Comparison of ENCODE assay signal across 28 mouse cellular contexts in genomic region chr1:38389576-38389975, GRCm38 (mm10).
A peak's percentile ranks its signal among the peaks of the same experiment; 100 is the strongest.
DNase-seq lines count a peak whose midpoint lies in the region; ATAC-seq and TF ChIP-seq lines count a peak whose summit lies in the region.
"Had no signal": no experiment of that assay in that cellular context is flagged by ENCODE, and none has a peak within 500 bp of the region (broad histone marks: within the 10 kb centered on the region; RNA-seq: fewer than 3 reads in every experiment).

No protein-coding gene starts in this region.

- no peak for DNase-seq in embryonic facial prominence, embryonic 14.5 days (ENCODE audit: low spot score)
- DNase-seq in embryonic facial prominence, embryonic 10.5 days (ENCODE audit: low spot score): no peak
- DNase-seq in hindbrain, postnatal 0 days (ENCODE audit: low spot score): no peak
- DNase-seq in neural tube, embryonic 10.5 days (ENCODE audit: extremely low spot score, low spot score): no peak
- DNase-seq in urinary bladder, postnatal 10 days (ENCODE audit: low spot score): no peak
- no peak for DNase-seq in spleen, postnatal 4 days (ENCODE audit: low spot score in 2 of 2)
- DNase-seq: adrenal gland, adult 2 months; adrenal gland, postnatal 36 days; cerebellum, adult 2 months; cerebellum, postnatal 14 days; heart, adult 2 months; heart, postnatal 4 days; kidney, adult 18-20 months; kidney, postnatal 25 days; lung, embryonic 14.5 days; lung, postnatal 14 days; spleen, adult 18-20 months; thymus, adult 2 months; thymus, postnatal 4 days had no signal

- H3K4me1 ChIP-seq in embryonic facial prominence, embryonic 14.5 days (ENCODE audit: control insufficient read depth, insufficient read depth, low read length): peaks cover 11% of the 10 kb centered on the region
- H3K4me1 ChIP-seq in embryonic facial prominence, embryonic 10.5 days: peaks cover 56% of the 10 kb centered on the region
- H3K4me1 ChIP-seq in hindbrain, embryonic 13.5 days (replicated peaks): peaks cover 66% of the 10 kb centered on the region
- H3K4me1 ChIP-seq in hindbrain, postnatal 0 days (ENCODE audit: insufficient read depth, low read length): no peaks in the 10 kb centered on the region
- H3K4me1 ChIP-seq in neural tube, embryonic 12.5 days: peaks cover 26% of the 10 kb centered on the region
- H3K4me1 ChIP-seq: liver, embryonic 15.5 days had no signal

- ATAC-seq in embryonic facial prominence, embryonic 14.5 days (ENCODE audit: low read depth): 0 out of 2 replicates have a peak, but pooled peaks have one; percentile 13
- ATAC-seq in hindbrain, embryonic 13.5 days (ENCODE audit: low FRiP score): peak; percentile 29; the same call in 1 of the 2 replicates
- no peak for ATAC-seq in hindbrain, postnatal 0 days
- ATAC-seq in neural tube, embryonic 12.5 days (ENCODE audit: low FRiP score, low read depth): peak; percentile 66; the same call in 1 of the 2 replicates
- ATAC-seq: activated CD4-positive, CD25-positive, alpha-beta regulatory T cell, adult 4 months had no signal

- H3K36me3 ChIP-seq in embryonic facial prominence, embryonic 14.5 days (ENCODE audit: control insufficient read depth, insufficient read depth, low read length): no peaks in the 10 kb centered on the region
- H3K36me3 ChIP-seq in embryonic facial prominence, embryonic 10.5 days (replicated peaks): no peaks in the 10 kb centered on the region
- H3K36me3 ChIP-seq in hindbrain, embryonic 13.5 days: no peaks in the 10 kb centered on the region
- H3K36me3 ChIP-seq in hindbrain, postnatal 0 days (ENCODE audit: insufficient read depth, low read length): no peaks in the 10 kb centered on the region
- no peaks in the 10 kb centered on the region for H3K36me3 ChIP-seq in neural tube, embryonic 12.5 days
- H3K36me3 ChIP-seq: forebrain, embryonic 10.5 days; heart, embryonic 12.5 days; kidney, embryonic 15.5 days; limb, embryonic 12.5 days; liver, embryonic 15.5 days had no signal

- no peak for TF ChIP-seq CTCF in hindbrain, postnatal 0 days (IDR thresholded peaks at IDR 0.05; ENCODE audit: low read depth)

- H3K27me3 ChIP-seq in embryonic facial prominence, embryonic 14.5 days (replicated peaks; ENCODE audit: control insufficient read depth, insufficient read depth, low read length): no peaks in the 10 kb centered on the region
- H3K27me3 ChIP-seq in embryonic facial prominence, embryonic 10.5 days (replicated peaks; ENCODE audit: low read depth, poor library complexity, severe bottlenecking): no peaks in the 10 kb centered on the region
- no peaks in the 10 kb centered on the region for H3K27me3 ChIP-seq in hindbrain, embryonic 13.5 days
- H3K27me3 ChIP-seq in hindbrain, postnatal 0 days (ENCODE audit: insufficient read depth, low read length): no peaks in the 10 kb centered on the region
- H3K27me3 ChIP-seq in neural tube, embryonic 12.5 days (replicated peaks): no peaks in the 10 kb centered on the region
- H3K27me3 ChIP-seq: CH12.LX; heart, embryonic 12.5 days; kidney, embryonic 15.5 days; limb, embryonic 12.5 days; liver, embryonic 15.5 days had no signal

- no peak overlapping the region for H3K4me2 ChIP-seq in embryonic facial prominence, embryonic 14.5 days (ENCODE audit: low read depth, low read length)
- no peak overlapping the region for H3K4me2 ChIP-seq in hindbrain, embryonic 13.5 days
- no peak overlapping the region for H3K4me2 ChIP-seq in hindbrain, postnatal 0 days (ENCODE audit: low read depth, low read length)
- H3K4me2 ChIP-seq in neural tube, embryonic 12.5 days (replicated peaks): no peak overlapping the region
- H3K4me2 ChIP-seq: heart, embryonic 12.5 days; kidney, embryonic 15.5 days; limb, embryonic 12.5 days; liver, embryonic 15.5 days; lung, embryonic 14.5 days had no signal

- WGBS in embryonic facial prominence, embryonic 14.5 days: 76% methylated on average over 7 of the region's 7 CpGs
- WGBS in embryonic facial prominence, embryonic 10.5 days: 85% methylated on average over 7 of the region's 7 CpGs
- WGBS in hindbrain, embryonic 13.5 days: 48% methylated on average over 7 of the region's 7 CpGs
- 68% methylated on average over 7 of the region's 7 CpGs for WGBS in hindbrain, postnatal 0 days
- 45% methylated on average over 7 of the region's 7 CpGs for WGBS in neural tube, embryonic 12.5 days

- H3K27ac ChIP-seq in embryonic facial prominence, embryonic 14.5 days (replicated peaks; ENCODE audit: low read depth, low read length): no peak overlapping the region
- H3K27ac ChIP-seq in embryonic facial prominence, embryonic 10.5 days (replicated peaks): no peak overlapping the region
- H3K27ac ChIP-seq in hindbrain, embryonic 13.5 days: peak overlapping the region; percentile 80
- no peak overlapping the region for H3K27ac ChIP-seq in hindbrain, postnatal 0 days
- no peak overlapping the region for H3K27ac ChIP-seq in neural tube, embryonic 12.5 days
- H3K27ac ChIP-seq: forebrain, embryonic 10.5 days; heart, adult 2 months; kidney, embryonic 15.5 days; limb, embryonic 12.5 days; liver, embryonic 15.5 days had no signal

- H3K9me3 ChIP-seq in embryonic facial prominence, embryonic 14.5 days (ENCODE audit: control insufficient read depth, low read length): no peaks in the 10 kb centered on the region
- no peaks in the 10 kb centered on the region for H3K9me3 ChIP-seq in embryonic facial prominence, embryonic 10.5 days
- H3K9me3 ChIP-seq in hindbrain, embryonic 13.5 days: no peaks in the 10 kb centered on the region
- H3K9me3 ChIP-seq in hindbrain, postnatal 0 days (ENCODE audit: low read length): no peaks in the 10 kb centered on the region
- H3K9me3 ChIP-seq in neural tube, embryonic 12.5 days: no peaks in the 10 kb centered on the region
- H3K9me3 ChIP-seq: forebrain, embryonic 10.5 days; heart, embryonic 12.5 days; kidney, embryonic 15.5 days; limb, embryonic 12.5 days; liver, embryonic 15.5 days had no signal

- H3K4me3 ChIP-seq in embryonic facial prominence, embryonic 14.5 days (ENCODE audit: low read depth, low read length): no peak overlapping the region
- H3K4me3 ChIP-seq in embryonic facial prominence, embryonic 10.5 days: no peak overlapping the region
- H3K4me3 ChIP-seq in hindbrain, embryonic 13.5 days: no peak overlapping the region
- no peak overlapping the region for H3K4me3 ChIP-seq in hindbrain, postnatal 0 days (ENCODE audit: low read length)
- no peak overlapping the region for H3K4me3 ChIP-seq in neural tube, embryonic 12.5 days
- H3K4me3 ChIP-seq: forebrain, embryonic 10.5 days; heart, adult 2 months; heart, embryonic 12.5 days; kidney, embryonic 15.5 days; limb, embryonic 12.5 days; liver, embryonic 15.5 days had no signal

- no peak overlapping the region for H3K9ac ChIP-seq in embryonic facial prominence, embryonic 14.5 days (ENCODE audit: low read depth, low read length)
- H3K9ac ChIP-seq in hindbrain, embryonic 13.5 days: no peak overlapping the region
- H3K9ac ChIP-seq in hindbrain, postnatal 0 days (replicated peaks; ENCODE audit: low read length): no peak overlapping the region
- H3K9ac ChIP-seq in neural tube, embryonic 12.5 days: no peak overlapping the region
- H3K9ac ChIP-seq: heart, embryonic 12.5 days; kidney, embryonic 15.5 days; limb, embryonic 12.5 days; liver, embryonic 15.5 days; lung, embryonic 14.5 days had no signal
